Mouse (Mus musculus): ENCODE results near the gene Ctsa.

DNA sequence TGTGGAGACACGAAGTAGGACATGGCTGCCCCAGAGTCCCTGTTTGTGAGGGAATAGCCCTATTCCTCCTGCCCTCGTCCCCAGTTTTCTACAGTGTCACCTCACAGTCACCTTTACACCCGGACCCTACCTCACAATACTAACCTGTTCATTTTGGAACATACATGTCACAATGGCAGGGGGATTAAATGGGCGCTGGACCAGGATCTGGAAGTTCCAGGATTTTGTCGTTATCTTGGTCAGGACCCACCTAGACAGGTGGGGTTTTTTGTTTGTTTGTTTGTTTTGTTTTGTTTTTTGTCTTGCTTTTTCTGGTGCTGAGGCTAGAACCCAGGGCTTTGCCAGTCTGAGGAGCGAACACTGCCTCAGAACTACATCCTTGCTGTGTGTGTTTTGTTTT is 4.2 kb upstream of the Ctsa start, which contains the start of gene Spata25:
- TF ChIP-seq CTCF (IDR thresholded peaks at IDR 0.05; ENCODE audit: low read depth, low read length) (no peak), POLR2A (IDR thresholded peaks at IDR 0.05; ENCODE audit: extremely low read depth, insufficient read depth, low read length) (no peak)

All from liver, adult 2 months (tissue).